Mouse (Mus musculus) lung, embryonic 16.5 days (tissue): Measurements from ENCODE around the gene Gprin1. TPM values are rescaled to one million over a fixed set of nuclear protein-coding genes. Genes with fewer than 3 reads are reported as not detected.

Experiments used
- ATAC-seq: fragments of 200-750 bp; cut with Nextera tagmentation; 2 replicates; pipeline ENCODE4 v1.8.0; 2017; ENCODE audit warnings: low read depth, mild to moderate bottlenecking, moderate library complexity
- H3K27ac ChIP-seq: fragments of 300-500 bp; sonication (generic); 2 replicates; pipeline ENCODE4 v1.5.1; 2014; ENCODE audit warnings: mild to moderate bottlenecking, control low read depth, low read length
- H3K27me3 ChIP-seq: fragments of 300-500 bp; sonication (generic); 2 replicates; pipeline ENCODE4 v1.6.1; 2014; ENCODE audit warnings: low read depth, low read length, mixed read lengths; ENCODE audit not compliant: control insufficient read depth, insufficient read depth
- H3K36me3 ChIP-seq: fragments of 300-500 bp; sonication (generic); 2 replicates; pipeline ENCODE4 v1.6.1; 2014; ENCODE audit warnings: low read length; ENCODE audit not compliant: control insufficient read depth, insufficient read depth
- H3K4me1 ChIP-seq: fragments of 300-500 bp; sonication (generic); replicated peaks from 2 replicates; pipeline ENCODE4 v1.6.1; 2014; ENCODE audit warnings: low read length, mixed read lengths; ENCODE audit not compliant: control insufficient read depth, insufficient read depth
- H3K4me2 ChIP-seq: fragments of 300-500 bp; sonication (generic); 2 replicates; pipeline ENCODE4 v1.6.1; 2014; ENCODE audit warnings: low read depth, low read length, control low read depth
- H3K4me3 ChIP-seq: fragments of 300-500 bp; sonication (generic); 2 replicates; pipeline ENCODE4 v1.5.1; 2014; ENCODE audit warnings: mild to moderate bottlenecking, low read length, control low read depth
- H3K9ac ChIP-seq: fragments of 300-500 bp; sonication (generic); 2 replicates; pipeline ENCODE4 v1.6.1; 2014; ENCODE audit warnings: low read length, control low read depth
- H3K9me3 ChIP-seq: fragments of 300-500 bp; sonication (generic); 2 replicates; pipeline ENCODE4 v1.6.1; 2016; ENCODE audit warnings: low read length; ENCODE audit not compliant: control insufficient read depth
- WGBS: fragments of 180-500 bp; shearing (Covaris S2); extraction: QIAGEN DNeasy Blood & Tissue Kit; methylation state at CpG from one replicate; pipeline ENCODE4 v1.1.7; 2014; 5-methylcytosine and 5-hydroxymethylcytosine counted together
- polyA plus RNA-seq: library from polyadenylated mRNA; unstranded; fragments of >200 nt; fragmentation: Nextera tagmentation; extraction: Ambion mirVana; gene quantifications from 2 replicates; pipeline ENCODE4 v1.2.1, GENCODE M21; 2015

Gprin1 gene
- polyA plus RNA-seq, 1 experiment from 2014 or later = 0.05 TPM

DNA sequence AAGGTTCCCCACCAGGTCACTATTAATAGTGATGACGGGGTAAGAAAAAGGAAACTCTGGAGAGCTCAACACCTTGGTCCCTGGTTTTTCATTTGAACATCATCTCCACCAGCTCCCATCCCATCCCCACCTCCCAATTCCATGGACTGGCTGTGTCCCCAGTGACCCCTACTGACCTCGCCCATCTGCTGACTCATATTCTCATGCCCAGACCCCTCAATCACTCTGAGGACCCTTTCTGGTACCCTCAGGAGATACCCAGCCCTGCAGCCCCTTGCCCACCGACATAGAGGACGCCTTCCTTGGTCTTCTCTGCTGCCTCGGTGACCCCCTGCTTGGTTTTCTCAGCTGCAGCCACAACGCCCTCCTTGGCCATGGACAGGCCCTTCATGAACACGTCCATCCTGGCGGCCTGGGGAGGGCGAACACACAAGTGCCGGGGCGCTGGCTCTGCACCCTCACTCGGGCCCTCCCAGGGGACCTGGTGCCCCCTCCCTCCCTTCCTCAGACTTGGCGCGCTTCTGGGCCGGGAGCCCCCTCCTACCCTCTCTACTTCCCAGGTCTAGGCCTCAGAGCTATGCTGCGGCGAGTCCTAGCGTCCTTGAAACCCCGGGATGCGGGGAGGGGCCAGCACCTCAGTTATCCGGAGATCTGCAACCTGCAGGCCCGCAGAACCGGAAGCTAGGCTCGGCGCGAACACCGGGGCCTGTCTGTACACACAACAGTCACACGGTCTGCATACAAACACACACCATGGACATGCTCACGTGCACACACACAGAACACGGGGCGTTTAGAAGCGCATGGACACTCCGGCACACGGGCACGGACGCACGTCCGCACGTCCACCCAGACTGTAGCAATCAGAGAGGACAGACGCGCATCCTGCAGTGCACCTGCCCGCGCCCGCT is 15.9 kb upstream of the Gprin1 start:
- peak overlapping the region; percentile 23; the same call in 1 of the 2 replicates for H3K4me3 ChIP-seq
- 4% methylated on average over 44 of the region's 44 CpGs for WGBS
- no peak overlapping the region for H3K9ac ChIP-seq
- no peak overlapping the region for H3K27ac ChIP-seq
- peaks cover 45% of the 10 kb centered on the region for H3K27me3 ChIP-seq
- no peaks in the 10 kb centered on the region for H3K36me3 ChIP-seq
- no peaks in the 10 kb centered on the region for H3K4me1 ChIP-seq
- ATAC-seq = no peak
- no peaks in the 10 kb centered on the region for H3K9me3 ChIP-seq
- H3K4me2 ChIP-seq = peak overlapping the region; percentile 29

DNA sequence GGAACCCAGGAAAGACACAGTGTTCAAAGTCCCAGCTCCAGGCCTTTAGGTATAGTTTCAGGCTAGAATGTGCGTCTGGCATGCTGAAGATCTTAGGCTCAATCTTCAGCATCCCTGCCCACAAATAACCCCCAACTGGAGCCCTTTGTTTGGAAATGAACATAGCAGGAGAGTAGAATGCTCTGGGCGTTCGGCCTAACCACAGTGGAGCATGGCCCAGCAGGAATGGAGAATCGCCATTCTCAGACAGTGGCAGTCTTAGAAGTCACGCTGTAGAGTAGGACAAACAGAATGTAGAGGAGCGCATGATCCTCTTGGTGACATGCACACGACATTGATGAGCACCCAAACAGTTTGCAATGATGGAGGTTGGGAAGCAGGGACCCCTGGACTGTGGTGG is 11.2 kb upstream of the Gprin1 start:
- ATAC-seq = no peak
- Histone ChIP-seq H3K4me3 (no peak overlapping the region), H3K27me3 (peaks cover 42% of the 10 kb centered on the region), H3K9me3 (no peaks in the 10 kb centered on the region), H3K9ac (no peak overlapping the region), H3K27ac (no peak overlapping the region), H3K4me1 (peaks cover 11% of the 10 kb centered on the region), H3K36me3 (no peaks in the 10 kb centered on the region), H3K4me2 (no peak overlapping the region)
- 75% methylated on average over 7 of the region's 7 CpGs for WGBS

DNA sequence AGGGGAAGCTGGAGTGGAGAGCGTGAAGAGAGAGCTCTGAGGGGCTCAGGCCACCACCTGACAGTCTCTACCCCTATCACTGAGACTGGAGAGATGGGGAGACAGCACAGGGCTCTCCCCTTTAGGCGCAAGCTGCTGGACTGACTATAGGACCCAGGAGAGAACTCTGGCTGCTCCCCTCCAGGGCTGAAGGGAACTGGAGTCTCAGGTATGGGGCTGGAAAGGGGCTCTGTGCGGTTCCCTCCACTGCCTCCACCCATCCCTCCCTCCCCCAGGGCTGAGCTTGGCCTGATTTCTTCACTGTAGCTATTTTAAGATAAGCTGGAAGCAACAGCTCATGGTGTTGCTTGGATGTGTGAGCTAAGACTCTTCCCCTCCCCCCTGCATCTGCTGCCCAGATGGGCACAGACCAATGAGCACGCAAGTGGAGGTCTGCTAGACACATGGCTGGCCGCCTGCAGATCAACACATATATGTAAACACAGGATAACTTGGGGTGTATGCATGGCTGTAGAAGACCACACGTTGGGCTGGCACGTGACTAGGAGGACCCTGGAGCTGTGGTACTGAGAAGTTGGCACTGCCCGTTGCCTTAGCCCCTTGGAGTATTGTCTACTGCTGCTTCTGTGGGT is 10.6 kb upstream of the Gprin1 start:
- Histone ChIP-seq H3K27ac (no peak overlapping the region), H3K4me3 (no peak overlapping the region), H3K27me3 (peaks cover 36% of the 10 kb centered on the region), H3K9ac (no peak overlapping the region), H3K4me2 (no peak overlapping the region), H3K36me3 (no peaks in the 10 kb centered on the region), H3K4me1 (peaks cover 11% of the 10 kb centered on the region), H3K9me3 (no peaks in the 10 kb centered on the region)
- ATAC-seq = no peak
- 48% methylated on average over 8 of the region's 8 CpGs for WGBS

DNA sequence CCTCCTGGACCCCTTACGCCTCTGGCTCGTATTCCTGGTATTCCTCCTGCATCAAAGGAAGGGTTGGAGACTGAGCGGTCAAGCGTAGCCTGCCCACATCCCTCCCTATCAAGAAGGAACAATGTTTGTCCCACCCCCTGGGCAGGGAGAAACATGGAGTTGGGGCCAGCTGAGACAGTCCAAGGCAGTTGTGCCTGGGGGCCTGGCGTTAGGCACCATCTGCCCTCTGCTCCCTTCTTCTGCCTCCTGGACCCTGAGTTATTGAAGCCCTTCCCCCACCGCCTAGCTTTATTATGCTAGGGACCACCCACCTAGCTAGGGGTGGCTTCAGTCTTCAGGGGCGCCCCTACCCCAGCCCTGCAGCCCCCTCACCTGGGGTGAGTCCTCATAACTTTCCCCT is 9.8 kb upstream of the Gprin1 start:
- Histone ChIP-seq H3K27ac (no peak overlapping the region), H3K4me2 (no peak overlapping the region), H3K9me3 (no peaks in the 10 kb centered on the region), H3K36me3 (no peaks in the 10 kb centered on the region), H3K4me1 (peaks cover 11% of the 10 kb centered on the region), H3K4me3 (no peak overlapping the region), H3K9ac (no peak overlapping the region), H3K27me3 (peaks cover 28% of the 10 kb centered on the region)
- ATAC-seq = no peak
- WGBS = 20% methylated on average over 7 of the region's 7 CpGs

DNA sequence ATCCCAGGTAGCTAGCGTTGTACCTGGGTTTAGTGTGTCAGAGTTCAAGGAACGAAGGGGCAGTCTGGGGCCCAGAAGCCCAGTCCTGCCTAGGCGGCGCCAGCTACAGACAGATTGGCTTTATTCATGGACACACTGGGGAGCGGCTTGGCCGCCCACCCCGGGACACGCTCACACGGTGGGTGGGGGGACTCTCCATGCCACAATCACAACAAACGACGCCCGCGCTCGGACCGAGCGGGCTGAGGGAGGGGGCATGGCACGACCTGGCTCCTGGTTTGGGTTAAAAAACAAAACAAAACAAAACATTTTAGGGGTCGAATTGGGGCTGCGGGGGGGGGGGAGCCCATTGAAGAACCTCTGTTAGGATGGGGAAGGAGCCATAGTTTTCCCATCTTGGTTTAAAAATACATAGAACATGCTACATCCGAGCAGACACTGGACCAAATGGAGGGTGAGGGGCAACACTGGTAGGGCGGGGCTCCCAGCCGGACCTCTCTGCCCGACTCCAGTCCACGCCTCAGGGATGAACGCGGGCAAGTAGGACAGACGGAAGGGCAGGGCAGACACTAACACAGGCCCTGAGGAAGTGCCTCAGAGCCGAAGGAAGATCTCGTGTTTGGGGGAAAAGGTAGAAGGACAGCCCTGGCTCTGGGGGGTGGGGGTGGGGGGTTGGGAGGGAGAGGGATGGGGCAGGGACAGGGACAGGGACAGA is 9.2 kb upstream of the Gprin1 start:
- Histone ChIP-seq H3K9me3 (no peaks in the 10 kb centered on the region), H3K9ac (no peak overlapping the region), H3K4me3 (peak overlapping the region; percentile 46), H3K4me2 (peak overlapping the region; percentile 67), H3K27me3 (peaks cover 22% of the 10 kb centered on the region), H3K4me1 (peaks cover 11% of the 10 kb centered on the region), H3K36me3 (no peaks in the 10 kb centered on the region), H3K27ac (no peak overlapping the region)
- no peak for ATAC-seq
- WGBS = 2% methylated on average over 29 of the region's 29 CpGs

DNA sequence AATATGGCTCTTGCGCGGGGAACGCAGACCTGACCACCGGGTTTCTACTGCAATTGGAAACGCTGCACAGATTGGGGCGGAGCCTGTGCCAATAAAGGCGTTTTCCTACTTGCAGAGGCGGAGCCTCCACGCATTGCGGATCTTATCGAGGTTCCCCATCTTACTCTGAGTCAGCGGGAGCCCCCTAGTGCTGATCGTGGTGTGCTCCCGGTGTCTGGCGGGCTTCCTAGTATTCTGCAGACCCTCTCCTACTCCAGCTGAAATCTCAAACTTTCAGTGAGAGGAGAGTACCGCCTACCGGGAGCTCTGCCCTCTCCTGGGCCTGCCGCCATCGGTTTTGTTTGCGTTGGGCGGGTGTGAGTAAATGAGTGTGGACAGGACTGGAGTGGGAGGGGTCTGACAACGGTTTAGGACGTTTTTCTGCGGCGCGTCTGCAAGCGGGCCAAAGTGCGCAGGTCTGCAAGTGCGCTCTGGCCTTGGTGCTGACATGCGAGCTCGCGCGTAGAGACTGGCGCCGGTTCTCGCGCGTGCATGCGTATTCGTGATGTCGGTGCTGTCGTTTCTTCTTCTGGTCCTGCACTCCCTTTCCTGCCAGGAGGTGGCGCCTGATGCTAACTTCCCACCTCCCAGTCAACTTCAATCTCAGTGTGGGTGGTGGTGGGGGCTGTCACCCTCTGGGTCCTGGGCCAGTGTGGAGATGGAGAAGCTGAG is 8.5 kb upstream of the Gprin1 start:
- WGBS = under 1% methylated on average over 43 of the region's 43 CpGs
- Histone ChIP-seq H3K4me2 (peak overlapping the region; percentile 67), H3K9me3 (no peaks in the 10 kb centered on the region), H3K27me3 (peaks cover 15% of the 10 kb centered on the region), H3K4me1 (peaks cover 11% of the 10 kb centered on the region), H3K36me3 (no peaks in the 10 kb centered on the region), H3K27ac (no peak overlapping the region), H3K9ac (no peak overlapping the region), H3K4me3 (peak overlapping the region; percentile 46)
- ATAC-seq = peak; percentile 94

DNA sequence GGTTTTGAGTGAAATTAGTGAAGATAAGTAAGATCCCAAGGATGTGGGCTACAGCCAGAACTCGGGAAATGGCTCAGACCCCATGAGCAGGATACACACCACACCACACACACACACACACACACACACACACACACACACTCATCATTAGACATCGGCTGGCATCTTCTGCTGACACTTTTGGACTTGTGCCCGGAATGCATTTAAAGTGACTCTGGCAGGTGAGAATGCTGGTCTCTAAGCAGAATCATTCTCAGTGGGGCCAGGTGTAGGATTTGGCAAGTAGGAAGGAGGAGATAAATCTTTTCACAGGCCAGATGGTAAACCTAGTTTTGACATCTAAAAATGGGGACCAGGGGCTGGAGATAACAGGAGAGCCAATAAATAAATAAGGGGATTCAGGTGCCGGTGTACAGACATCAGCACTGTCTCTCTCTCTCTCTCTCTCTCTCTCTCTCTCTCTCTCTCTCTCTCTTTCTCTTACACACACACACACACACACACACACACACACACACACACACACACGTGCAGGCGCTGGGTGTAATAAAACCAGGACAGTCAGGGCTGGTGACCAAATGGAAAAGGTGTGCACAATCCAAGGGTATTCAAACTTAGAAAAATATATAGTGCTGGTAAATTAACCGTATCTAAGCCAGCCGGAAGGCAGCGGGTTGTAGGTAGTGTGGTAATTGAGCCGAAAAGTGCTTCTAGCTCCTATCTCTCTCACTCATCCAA is 7.6 kb upstream of the Gprin1 start:
- H3K27ac ChIP-seq = no peak overlapping the region
- 40% methylated on average over 10 of the region's 10 CpGs for WGBS
- peak overlapping the region; percentile 67 for H3K4me2 ChIP-seq
- peaks cover 11% of the 10 kb centered on the region for H3K4me1 ChIP-seq
- H3K27me3 ChIP-seq = peaks cover 13% of the 10 kb centered on the region
- no peak for ATAC-seq
- H3K9me3 ChIP-seq = no peaks in the 10 kb centered on the region
- H3K36me3 ChIP-seq = no peaks in the 10 kb centered on the region
- no peak overlapping the region for H3K9ac ChIP-seq
- no peak overlapping the region for H3K4me3 ChIP-seq

GRCm38 (mm10) chr13:54756156-54756712 is 6.6 kb upstream of the Gprin1 start:
- ATAC-seq = no peak
- H3K4me2 ChIP-seq = no peak overlapping the region
- no peaks in the 10 kb centered on the region for H3K9me3 ChIP-seq
- peaks cover 11% of the 10 kb centered on the region for H3K4me1 ChIP-seq
- H3K27me3 ChIP-seq = peaks cover 13% of the 10 kb centered on the region
- no peaks in the 10 kb centered on the region for H3K36me3 ChIP-seq
- H3K9ac ChIP-seq = no peak overlapping the region
- H3K27ac ChIP-seq = no peak overlapping the region
- no peak overlapping the region for H3K4me3 ChIP-seq
- WGBS = 75% methylated on average over 8 of the region's 8 CpGs
